Mouse (Mus musculus): ENCODE results near the gene Eprs. TPM values are rescaled to one million over a fixed set of nuclear protein-coding genes. Genes with fewer than 3 reads are reported as not detected.

Eprs gene
- polyA plus RNA-seq, 1 experiment from 2014 or later, result 144 TPM

GRCm38 (mm10) chr1:185363526-185364182 lies 810 bp downstream of the Eprs start:
- Histone ChIP-seq H3K4me2 (replicated peaks) (peak overlapping the region; percentile 59), H3K4me3 (replicated peaks) (peak overlapping the region; percentile 99), H3K9ac (peak overlapping the region; percentile 91), H3K27ac (replicated peaks) (peak overlapping the region; percentile 95), H3K9me3 (replicated peaks) (no peaks in the 10 kb centered on the region), H3K36me3 (peaks cover 7% of the 10 kb centered on the region), H3K27me3 (no peaks in the 10 kb centered on the region), H3K4me1 (peaks cover 25% of the 10 kb centered on the region)
- ATAC-seq (ENCODE audit: insufficient number of reproducible peaks, low FRiP score, low TSS enrichment, low read depth), result no peak
- WGBS, result 3% methylated on average over 22 of the region's 22 CpGs

GRCm38 (mm10) chr1:185364183-185364540 lies 1.3 kb downstream of the Eprs start:
- 37% methylated on average over 6 of the region's 6 CpGs for WGBS
- H3K36me3 ChIP-seq, result peaks cover 7% of the 10 kb centered on the region
- H3K9ac ChIP-seq, result peak overlapping the region; percentile 91; the same call in 1 of the 2 replicates

GRCm38 (mm10) chr1:185367383-185367782 lies 4.5 kb downstream of the Eprs start:
- H3K9ac ChIP-seq, result no peak overlapping the region
- no peak overlapping the region for H3K4me2 ChIP-seq (replicated peaks)
- no peaks in the 10 kb centered on the region for H3K27me3 ChIP-seq
- H3K4me1 ChIP-seq, result peaks cover 17% of the 10 kb centered on the region
- ATAC-seq (ENCODE audit: insufficient number of reproducible peaks, low FRiP score, low TSS enrichment, low read depth), result no peak
- H3K9me3 ChIP-seq (replicated peaks), result no peaks in the 10 kb centered on the region
- H3K27ac ChIP-seq (replicated peaks), result no peak overlapping the region
- peaks cover 31% of the 10 kb centered on the region for H3K36me3 ChIP-seq
- no peak overlapping the region for H3K4me3 ChIP-seq (replicated peaks)
- 75% methylated on average over 6 of the region's 6 CpGs for WGBS

More at GRCm38 (mm10) chr1:185364183-185364540, 1.3 kb downstream of the Eprs start:
- H3K27ac ChIP-seq (replicated peaks), result no peak overlapping the region
- ATAC-seq (ENCODE audit: insufficient number of reproducible peaks, low FRiP score, low TSS enrichment, low read depth), result no peak
- peak overlapping the region; percentile 59 for H3K4me2 ChIP-seq (replicated peaks)
- H3K9me3 ChIP-seq (replicated peaks), result no peaks in the 10 kb centered on the region
- peaks cover 25% of the 10 kb centered on the region for H3K4me1 ChIP-seq
- H3K4me3 ChIP-seq (replicated peaks), result peak overlapping the region; percentile 99
- H3K27me3 ChIP-seq, result no peaks in the 10 kb centered on the region

- ATAC-seq (ENCODE audit: insufficient number of reproducible peaks, low FRiP score, low TSS enrichment, low read depth), result no peak
Measured at GRCm38 (mm10) chr1:185369979-185370378, 7.1 kb downstream of the Eprs start.

GRCm38 (mm10) chr1:185376390-185376789 lies 13.5 kb downstream of the Eprs start:
- 0 out of 2 replicates have a peak, but pooled peaks have one; percentile 51 for ATAC-seq (ENCODE audit: insufficient number of reproducible peaks, low FRiP score, low TSS enrichment, low read depth)
- no peak overlapping the region for H3K9ac ChIP-seq
- peaks cover 86% of the 10 kb centered on the region for H3K36me3 ChIP-seq
- no peaks in the 10 kb centered on the region for H3K27me3 ChIP-seq
- H3K4me3 ChIP-seq (replicated peaks), result no peak overlapping the region
- H3K4me2 ChIP-seq (replicated peaks), result no peak overlapping the region
- H3K9me3 ChIP-seq (replicated peaks), result no peaks in the 10 kb centered on the region
- no peak overlapping the region for H3K27ac ChIP-seq (replicated peaks)
- 0 out of 2 replicates have a peak, but pooled peaks cover 2% of the 10 kb centered on the region for H3K4me1 ChIP-seq

More at GRCm38 (mm10) chr1:185369979-185370378, 7.1 kb downstream of the Eprs start:
- no peaks in the 10 kb centered on the region for H3K27me3 ChIP-seq
- H3K27ac ChIP-seq (replicated peaks), result no peak overlapping the region
- no peaks in the 10 kb centered on the region for H3K9me3 ChIP-seq (replicated peaks)
- no peak overlapping the region for H3K9ac ChIP-seq
- H3K4me1 ChIP-seq, result peaks cover 6% of the 10 kb centered on the region
- H3K4me3 ChIP-seq (replicated peaks), result no peak overlapping the region
- peaks cover 53% of the 10 kb centered on the region for H3K36me3 ChIP-seq
- H3K4me2 ChIP-seq (replicated peaks), result no peak overlapping the region
- WGBS, result 94% methylated on average over 6 of the region's 6 CpGs

- no peak for ATAC-seq (ENCODE audit: insufficient number of reproducible peaks, low FRiP score, low TSS enrichment, low read depth)
- no peak overlapping the region for H3K27ac ChIP-seq (replicated peaks)
- WGBS, result 95% methylated on average over 2 of the region's 2 CpGs
Measured at GRCm38 (mm10) chr1:185377429-185377828, 14.6 kb downstream of the Eprs start.

GRCm38 (mm10) chr1:185401615-185402014 lies 38.8 kb downstream of the Eprs start:
- Histone ChIP-seq H3K4me2 (replicated peaks) (no peak overlapping the region), H3K4me1 (no peaks in the 10 kb centered on the region), H3K36me3 (peaks cover 78% of the 10 kb centered on the region), H3K9ac (no peak overlapping the region), H3K9me3 (replicated peaks) (no peaks in the 10 kb centered on the region), H3K27me3 (no peaks in the 10 kb centered on the region), H3K4me3 (replicated peaks) (no peak overlapping the region), H3K27ac (replicated peaks) (no peak overlapping the region)
- no peak for ATAC-seq (ENCODE audit: insufficient number of reproducible peaks, low FRiP score, low TSS enrichment, low read depth)
- WGBS, result 84% methylated on average over 5 of the region's 5 CpGs

More at GRCm38 (mm10) chr1:185377429-185377828, 14.6 kb downstream of the Eprs start:
- H3K9ac ChIP-seq, result no peak overlapping the region
- peaks cover 85% of the 10 kb centered on the region for H3K36me3 ChIP-seq
- 0 out of 2 replicates have a peak, but pooled peaks cover 2% of the 10 kb centered on the region for H3K4me1 ChIP-seq
- no peak overlapping the region for H3K4me3 ChIP-seq (replicated peaks)
- no peak overlapping the region for H3K4me2 ChIP-seq (replicated peaks)
- no peaks in the 10 kb centered on the region for H3K27me3 ChIP-seq
- H3K9me3 ChIP-seq (replicated peaks), result no peaks in the 10 kb centered on the region

GRCm38 (mm10) chr1:185404021-185404420 lies 41.2 kb downstream of the Eprs start:
- H3K36me3 ChIP-seq, result peaks cover 79% of the 10 kb centered on the region
- no peak overlapping the region for H3K27ac ChIP-seq (replicated peaks)
- H3K4me3 ChIP-seq (replicated peaks), result no peak overlapping the region
- no peak overlapping the region for H3K4me2 ChIP-seq (replicated peaks)
- H3K27me3 ChIP-seq, result no peaks in the 10 kb centered on the region
- no peak for ATAC-seq (ENCODE audit: insufficient number of reproducible peaks, low FRiP score, low TSS enrichment, low read depth)
- H3K9me3 ChIP-seq (replicated peaks), result no peaks in the 10 kb centered on the region
- WGBS, result 28% methylated on average over 2 of the region's 2 CpGs
- no peak overlapping the region for H3K9ac ChIP-seq
- no peaks in the 10 kb centered on the region for H3K4me1 ChIP-seq

GRCm38 (mm10) chr1:185405921-185406320 lies 43.1 kb downstream of the Eprs start:
- Histone ChIP-seq H3K4me1 (no peaks in the 10 kb centered on the region), H3K9me3 (replicated peaks) (no peaks in the 10 kb centered on the region), H3K4me3 (replicated peaks) (no peak overlapping the region), H3K4me2 (replicated peaks) (no peak overlapping the region), H3K9ac (no peak overlapping the region), H3K36me3 (peaks cover 79% of the 10 kb centered on the region), H3K27ac (replicated peaks) (no peak overlapping the region), H3K27me3 (no peaks in the 10 kb centered on the region)
- WGBS, result 92% methylated on average over 10 of the region's 10 CpGs
- no peak for ATAC-seq (ENCODE audit: insufficient number of reproducible peaks, low FRiP score, low TSS enrichment, low read depth)

- Histone ChIP-seq H3K4me2 (replicated peaks) (no peak overlapping the region), H3K9me3 (replicated peaks) (no peaks in the 10 kb centered on the region), H3K4me1 (no peaks in the 10 kb centered on the region), H3K4me3 (replicated peaks) (no peak overlapping the region), H3K27me3 (no peaks in the 10 kb centered on the region), H3K27ac (replicated peaks) (no peak overlapping the region), H3K9ac (no peak overlapping the region), H3K36me3 (peaks cover 80% of the 10 kb centered on the region)
- 68% methylated on average over 3 of the region's 3 CpGs for WGBS
- ATAC-seq (ENCODE audit: insufficient number of reproducible peaks, low FRiP score, low TSS enrichment, low read depth), result no peak
Measured at GRCm38 (mm10) chr1:185409831-185410230, 47.0 kb downstream of the Eprs start.

- H3K4me3 ChIP-seq (replicated peaks), result no peak overlapping the region
- no peaks in the 10 kb centered on the region for H3K4me1 ChIP-seq
- peaks cover 75% of the 10 kb centered on the region for H3K36me3 ChIP-seq
- H3K27ac ChIP-seq (replicated peaks), result no peak overlapping the region
- H3K9ac ChIP-seq, result no peak overlapping the region
- no peak overlapping the region for H3K4me2 ChIP-seq (replicated peaks)
- no peak for ATAC-seq (ENCODE audit: insufficient number of reproducible peaks, low FRiP score, low TSS enrichment, low read depth)
- no peaks in the 10 kb centered on the region for H3K27me3 ChIP-seq
- H3K9me3 ChIP-seq (replicated peaks), result no peaks in the 10 kb centered on the region
- 88% methylated on average over 9 of the region's 9 CpGs for WGBS
Measured at GRCm38 (mm10) chr1:185418011-185418410, 55.2 kb downstream of the Eprs start.

- no peak overlapping the region for H3K27ac ChIP-seq (replicated peaks)
- H3K4me3 ChIP-seq (replicated peaks), result no peak overlapping the region
- ATAC-seq (ENCODE audit: insufficient number of reproducible peaks, low FRiP score, low TSS enrichment, low read depth), result no peak
- no peaks in the 10 kb centered on the region for H3K27me3 ChIP-seq
- no peak overlapping the region for H3K4me2 ChIP-seq (replicated peaks)
- H3K4me1 ChIP-seq, result no peaks in the 10 kb centered on the region
- WGBS, result 82% methylated on average over 5 of the region's 5 CpGs
- no peak overlapping the region for H3K9ac ChIP-seq
- no peaks in the 10 kb centered on the region for H3K9me3 ChIP-seq (replicated peaks)
- peaks cover 80% of the 10 kb centered on the region for H3K36me3 ChIP-seq
Measured at GRCm38 (mm10) chr1:185419805-185420204, 57.0 kb downstream of the Eprs start.
